Mouse (Mus musculus) E14TG2a.4 (cell line): ENCODE data around the gene Slc38a4.

ENCODE experiments used
- CTCF ChIP-seq: conservative IDR thresholded peaks from 2 replicates; pipeline ENCODE4 v1.5.1; 2014; ENCODE audit warnings: low read length
- NANOG ChIP-seq: IDR thresholded peaks from 2 replicates; pipeline ENCODE4 v1.6.1; 2014; ENCODE audit warnings: borderline replicate concordance, low read length, mixed read lengths
- POU5F1 ChIP-seq: IDR thresholded peaks from 2 replicates; pipeline ENCODE4 v1.6.1; 2014; ENCODE audit warnings: low read length, borderline replicate concordance

GRCm38 (mm10) chr15:96983581-96984330, 72.0 kb downstream of the Slc38a4 start:
- TF ChIP-seq NANOG = no peak
- TF ChIP-seq CTCF = no peak
- no peak for TF ChIP-seq POU5F1
